Mouse (Mus musculus): ENCODE data around the gene Nsmce1.

GRCm38 (mm10) chr7:125474535-125474934 lies 16.9 kb downstream of the Nsmce1 start:
- TF ChIP-seq CTCF (IDR thresholded peaks at IDR 0.05; ENCODE audit: low read depth) (no peak), EP300 (IDR thresholded peaks at IDR 0.05; ENCODE audit: low read depth) (no peak)

Data from liver, embryonic 14.5 days (tissue).